Mouse (Mus musculus): ENCODE data around the gene Psmc3ip.

GRCm38 (mm10) chr11:101065002-101065401 is 30.2 kb downstream of the Psmc3ip start:
- TF ChIP-seq CTCF (IDR thresholded peaks at IDR 0.05), result no peak
- TF ChIP-seq EP300 (IDR thresholded peaks at IDR 0.05), result no peak

Measured in lung, postnatal 0 days (tissue).